Mouse (Mus musculus): ENCODE results near the gene Rgs10. TPM values are rescaled to one million over a fixed set of nuclear protein-coding genes. Genes with fewer than 3 reads are reported as not detected.

Rgs10 gene
- total RNA-seq, 1 experiment from 2014 or later = 46.9 TPM

GRCm38 (mm10) chr7:128412071-128412833 lies 6.3 kb downstream of the Rgs10 start:
- no peak for ATAC-seq (replicated peaks; ENCODE audit: insufficient number of reproducible peaks, low FRiP score, low TSS enrichment, poor library complexity, severe bottlenecking)

- peak; percentile 77 for ATAC-seq (replicated peaks; ENCODE audit: insufficient number of reproducible peaks, low FRiP score, low TSS enrichment, poor library complexity, severe bottlenecking)
These were observed 7.7 kb downstream of the Rgs10 start for GRCm38 (mm10) chr7:128410708-128411413.

- ATAC-seq (replicated peaks; ENCODE audit: insufficient number of reproducible peaks, low FRiP score, low TSS enrichment, poor library complexity, severe bottlenecking) = no peak
These were observed 10.3 kb downstream of the Rgs10 start for GRCm38 (mm10) chr7:128408265-128408664.

GRCm38 (mm10) chr7:128403988-128404387 lies 14.6 kb downstream of the Rgs10 start:
- ATAC-seq (replicated peaks; ENCODE audit: insufficient number of reproducible peaks, low FRiP score, low TSS enrichment, poor library complexity, severe bottlenecking) = no peak

GRCm38 (mm10) chr7:128403586-128403985 lies 15.0 kb downstream of the Rgs10 start:
- ATAC-seq (replicated peaks; ENCODE audit: insufficient number of reproducible peaks, low FRiP score, low TSS enrichment, poor library complexity, severe bottlenecking) = no peak

GRCm38 (mm10) chr7:128403128-128403527 lies 15.4 kb downstream of the Rgs10 start:
- no peak for ATAC-seq (replicated peaks; ENCODE audit: insufficient number of reproducible peaks, low FRiP score, low TSS enrichment, poor library complexity, severe bottlenecking)

- ATAC-seq (replicated peaks; ENCODE audit: insufficient number of reproducible peaks, low FRiP score, low TSS enrichment, poor library complexity, severe bottlenecking) = no peak
These were observed 16.0 kb downstream of the Rgs10 start for GRCm38 (mm10) chr7:128402577-128402976.

- ATAC-seq (replicated peaks; ENCODE audit: insufficient number of reproducible peaks, low FRiP score, low TSS enrichment, poor library complexity, severe bottlenecking) = no peak
These were observed 19.9 kb downstream of the Rgs10 start for GRCm38 (mm10) chr7:128398664-128399063.

- no peak for ATAC-seq (replicated peaks; ENCODE audit: insufficient number of reproducible peaks, low FRiP score, low TSS enrichment, poor library complexity, severe bottlenecking)
These were observed 21.5 kb downstream of the Rgs10 start for GRCm38 (mm10) chr7:128397066-128397465.

- no peak for ATAC-seq (replicated peaks; ENCODE audit: insufficient number of reproducible peaks, low FRiP score, low TSS enrichment, poor library complexity, severe bottlenecking)
These were observed 24.8 kb downstream of the Rgs10 start for GRCm38 (mm10) chr7:128393756-128394155.

- no peak for ATAC-seq (replicated peaks; ENCODE audit: insufficient number of reproducible peaks, low FRiP score, low TSS enrichment, poor library complexity, severe bottlenecking)
These were observed 25.6 kb downstream of the Rgs10 start for GRCm38 (mm10) chr7:128392972-128393314.

- ATAC-seq (replicated peaks; ENCODE audit: insufficient number of reproducible peaks, low FRiP score, low TSS enrichment, poor library complexity, severe bottlenecking) = peak; percentile 87
These were observed 26.2 kb downstream of the Rgs10 start for GRCm38 (mm10) chr7:128392071-128392971.

- no peak for ATAC-seq (replicated peaks; ENCODE audit: insufficient number of reproducible peaks, low FRiP score, low TSS enrichment, poor library complexity, severe bottlenecking)
These were observed 27.1 kb downstream of the Rgs10 start for GRCm38 (mm10) chr7:128391267-128392057.

- ATAC-seq (replicated peaks; ENCODE audit: insufficient number of reproducible peaks, low FRiP score, low TSS enrichment, poor library complexity, severe bottlenecking) = no peak
These were observed 29.6 kb downstream of the Rgs10 start for GRCm38 (mm10) chr7:128388968-128389367.

GRCm38 (mm10) chr7:128383726-128384463 lies 34.7 kb downstream of the Rgs10 start:
- ATAC-seq (replicated peaks; ENCODE audit: insufficient number of reproducible peaks, low FRiP score, low TSS enrichment, poor library complexity, severe bottlenecking) = no peak

GRCm38 (mm10) chr7:128383189-128383725 lies 35.3 kb downstream of the Rgs10 start:
- no peak for ATAC-seq (replicated peaks; ENCODE audit: insufficient number of reproducible peaks, low FRiP score, low TSS enrichment, poor library complexity, severe bottlenecking)

- no peak for ATAC-seq (replicated peaks; ENCODE audit: insufficient number of reproducible peaks, low FRiP score, low TSS enrichment, poor library complexity, severe bottlenecking)
These were observed 36.1 kb downstream of the Rgs10 start for GRCm38 (mm10) chr7:128382527-128382860.
